Mouse (Mus musculus): ENCODE measurements around the gene Stard8. TPM values are rescaled to one million over a fixed set of nuclear protein-coding genes. Genes with fewer than 3 reads are reported as not detected.
"Not testable (repeated sequence)": the region's sequence is repeated elsewhere in the genome, so short reads cannot be mapped to it uniquely, and the experiment has no call there.

Gene Stard8
- polyA plus RNA-seq, 1 experiment: 24.5 TPM

DNA sequence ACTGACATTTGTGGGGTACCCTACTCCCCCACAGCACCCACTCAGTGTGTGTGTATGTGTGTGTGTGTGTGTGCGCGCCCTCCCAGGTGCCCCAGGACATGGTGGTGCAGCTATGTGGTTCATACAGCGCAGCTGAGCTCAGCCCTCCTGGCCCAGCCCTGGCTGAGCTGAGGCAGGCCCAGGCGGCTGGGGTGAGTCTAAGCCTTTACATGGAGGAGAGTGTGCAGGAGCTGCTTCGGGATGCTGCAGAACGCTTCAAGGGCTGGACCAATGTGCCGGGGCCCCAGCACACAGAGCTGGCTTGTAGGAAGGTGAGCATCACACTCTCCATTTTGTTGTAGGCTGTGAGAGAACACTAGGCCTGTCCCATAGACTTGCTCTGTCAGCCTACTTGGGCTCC is 68.1 kb downstream of the Stard8 start:
- H3K27me3 ChIP-seq (ENCODE audit: control insufficient read depth, insufficient read depth, low read length, poor library complexity, severe bottlenecking): no peaks in the 10 kb centered on the region
- H3K4me3 ChIP-seq (ENCODE audit: low read depth, low read length): no peak overlapping the region
- no peak overlapping the region for H3K27ac ChIP-seq (ENCODE audit: insufficient read depth, low read length)
- H3K4me1 ChIP-seq (ENCODE audit: control insufficient read depth, insufficient read depth, low read length): no peaks in the 10 kb centered on the region
- H3K9me3 ChIP-seq (replicated peaks; ENCODE audit: control insufficient read depth, insufficient read depth, low read length, poor library complexity, severe bottlenecking): no peaks in the 10 kb centered on the region
- TF ChIP-seq CTCF (IDR thresholded peaks at IDR 0.05; ENCODE audit: low read depth, low read length) (no peak), POLR2A (IDR thresholded peaks at IDR 0.05; ENCODE audit: insufficient read depth, low read length) (no peak), EP300 (IDR thresholded peaks at IDR 0.05; ENCODE audit: insufficient read depth, low read depth, low read length) (no peak)
- H3K36me3 ChIP-seq (ENCODE audit: control insufficient read depth, insufficient read depth, low read length, poor library complexity, severe bottlenecking): no peaks in the 10 kb centered on the region
- H3K9ac ChIP-seq (ENCODE audit: low read depth, poor library complexity, severe bottlenecking): no peak overlapping the region

DNA sequence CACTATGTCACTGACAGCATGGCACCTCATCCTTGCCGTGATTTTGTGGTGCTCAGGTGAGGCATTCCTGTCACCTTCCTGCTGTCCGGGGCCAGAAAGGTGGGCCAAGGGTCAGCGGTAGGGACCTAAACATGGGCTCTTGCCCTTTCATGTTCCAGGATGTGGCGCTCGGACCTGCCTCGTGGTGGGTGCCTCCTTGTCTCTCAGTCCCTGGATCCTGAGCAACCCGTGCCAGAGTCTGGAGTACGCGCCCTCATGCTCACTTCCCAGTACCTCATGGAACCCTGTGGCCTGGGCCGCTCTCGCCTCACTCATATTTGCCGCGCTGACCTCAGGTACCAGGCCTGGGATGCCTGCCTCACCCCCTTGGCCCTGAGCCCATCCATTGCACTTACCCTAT is 69.5 kb downstream of the Stard8 start:
- Histone ChIP-seq H3K4me1 (ENCODE audit: control insufficient read depth, insufficient read depth, low read length) (no peaks in the 10 kb centered on the region), H3K9me3 (replicated peaks; ENCODE audit: control insufficient read depth, insufficient read depth, low read length, poor library complexity, severe bottlenecking) (no peaks in the 10 kb centered on the region), H3K27ac (ENCODE audit: insufficient read depth, low read length) (no peak overlapping the region), H3K9ac (ENCODE audit: low read depth, poor library complexity, severe bottlenecking) (no peak overlapping the region), H3K27me3 (ENCODE audit: control insufficient read depth, insufficient read depth, low read length, poor library complexity, severe bottlenecking) (no peaks in the 10 kb centered on the region), H3K36me3 (ENCODE audit: control insufficient read depth, insufficient read depth, low read length, poor library complexity, severe bottlenecking) (no peaks in the 10 kb centered on the region), H3K4me3 (ENCODE audit: low read depth, low read length) (no peak overlapping the region)
- TF ChIP-seq EP300 (IDR thresholded peaks at IDR 0.05; ENCODE audit: insufficient read depth, low read depth, low read length) (no peak), CTCF (IDR thresholded peaks at IDR 0.05; ENCODE audit: low read depth, low read length) (no peak), POLR2A (IDR thresholded peaks at IDR 0.05; ENCODE audit: insufficient read depth, low read length) (no peak)

DNA sequence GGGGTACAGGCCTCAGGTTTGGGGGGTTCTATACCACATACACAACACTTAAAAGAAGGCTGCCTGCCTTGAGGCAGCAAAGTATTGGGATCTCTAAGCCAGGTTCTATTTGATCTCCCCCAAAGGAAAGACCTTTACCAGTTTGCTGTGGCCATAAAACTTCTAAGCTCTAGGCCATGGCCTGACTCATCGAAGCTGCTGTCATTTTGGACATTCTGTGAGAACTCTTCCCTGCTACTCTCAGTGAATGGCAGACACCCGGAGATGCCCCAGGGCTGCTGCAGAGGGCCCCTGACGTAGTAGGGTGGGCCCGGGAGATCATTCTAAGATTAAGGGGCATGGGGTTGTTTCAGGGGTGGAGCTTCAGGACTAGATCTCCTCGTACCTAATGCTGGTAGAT is 72.1 kb downstream of the Stard8 start:
- Histone ChIP-seq H3K9me3 (replicated peaks; ENCODE audit: control insufficient read depth, insufficient read depth, low read length, poor library complexity, severe bottlenecking) (no peaks in the 10 kb centered on the region), H3K27ac (ENCODE audit: insufficient read depth, low read length) (no peak overlapping the region), H3K4me3 (ENCODE audit: low read depth, low read length) (no peak overlapping the region), H3K4me1 (ENCODE audit: control insufficient read depth, insufficient read depth, low read length) (no peaks in the 10 kb centered on the region), H3K36me3 (ENCODE audit: control insufficient read depth, insufficient read depth, low read length, poor library complexity, severe bottlenecking) (no peaks in the 10 kb centered on the region), H3K27me3 (ENCODE audit: control insufficient read depth, insufficient read depth, low read length, poor library complexity, severe bottlenecking) (no peaks in the 10 kb centered on the region), H3K9ac (ENCODE audit: low read depth, poor library complexity, severe bottlenecking) (no peak overlapping the region)
- TF ChIP-seq CTCF (IDR thresholded peaks at IDR 0.05; ENCODE audit: low read depth, low read length): no peak
- no peak for TF ChIP-seq POLR2A (IDR thresholded peaks at IDR 0.05; ENCODE audit: insufficient read depth, low read length)
- no peak for TF ChIP-seq EP300 (IDR thresholded peaks at IDR 0.05; ENCODE audit: insufficient read depth, low read depth, low read length)

DNA sequence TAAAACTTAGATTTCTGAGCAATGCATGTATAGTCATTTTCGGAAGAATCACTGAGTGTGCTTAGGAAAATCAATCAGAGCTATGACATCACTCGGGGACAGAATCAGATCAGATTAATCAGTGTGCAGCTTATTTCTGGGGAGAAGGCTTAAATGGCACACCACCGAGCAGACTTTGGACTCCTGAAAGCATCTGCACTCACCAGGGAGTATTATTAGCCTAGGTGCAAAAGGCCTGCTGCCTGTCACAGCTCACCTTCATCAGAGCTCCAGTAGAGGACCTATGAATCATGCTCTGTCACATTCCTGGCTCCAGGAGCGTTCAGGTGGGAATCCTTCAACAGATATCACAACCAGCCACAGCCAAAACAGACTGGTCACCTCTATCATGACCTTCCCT is 73.4 kb downstream of the Stard8 start:
- no peak for TF ChIP-seq EP300 (IDR thresholded peaks at IDR 0.05; ENCODE audit: insufficient read depth, low read depth, low read length)
- no peak for TF ChIP-seq CTCF (IDR thresholded peaks at IDR 0.05; ENCODE audit: low read depth, low read length)
- no peak for TF ChIP-seq POLR2A (IDR thresholded peaks at IDR 0.05; ENCODE audit: insufficient read depth, low read length)
- H3K9ac ChIP-seq (ENCODE audit: low read depth, poor library complexity, severe bottlenecking): no peak overlapping the region
- H3K27ac ChIP-seq (ENCODE audit: insufficient read depth, low read length): no peak overlapping the region
- no peaks in the 10 kb centered on the region for H3K9me3 ChIP-seq (replicated peaks; ENCODE audit: control insufficient read depth, insufficient read depth, low read length, poor library complexity, severe bottlenecking)
- H3K4me1 ChIP-seq (ENCODE audit: control insufficient read depth, insufficient read depth, low read length): no peaks in the 10 kb centered on the region
- no peaks in the 10 kb centered on the region for H3K36me3 ChIP-seq (ENCODE audit: control insufficient read depth, insufficient read depth, low read length, poor library complexity, severe bottlenecking)
- no peaks in the 10 kb centered on the region for H3K27me3 ChIP-seq (ENCODE audit: control insufficient read depth, insufficient read depth, low read length, poor library complexity, severe bottlenecking)
- H3K4me3 ChIP-seq (ENCODE audit: low read depth, low read length): no peak overlapping the region

DNA sequence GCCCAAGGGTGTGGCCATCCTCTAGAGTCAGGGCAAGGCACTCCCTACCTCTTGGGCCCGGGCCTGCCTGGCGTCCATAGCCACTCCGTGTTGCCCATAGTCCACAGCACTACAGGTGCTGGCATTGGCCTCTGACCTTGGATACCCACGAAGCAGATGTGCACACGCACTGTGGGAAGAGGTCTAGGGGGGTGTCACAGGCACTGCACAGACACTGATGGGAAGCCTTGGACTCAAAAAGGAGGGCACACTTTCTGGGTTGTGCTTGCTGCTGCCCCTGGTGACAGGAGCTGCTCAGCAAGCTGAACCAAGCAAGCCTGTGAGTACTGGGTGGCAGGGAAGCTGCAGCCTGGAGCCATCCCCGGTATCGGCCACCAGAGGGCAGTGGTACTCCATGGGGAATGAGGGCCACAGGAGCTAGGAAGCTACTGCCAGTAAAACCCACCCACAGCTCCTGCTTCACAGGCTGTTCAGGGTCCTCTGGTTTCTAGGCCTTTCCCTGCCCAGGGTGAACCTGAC is 75.4 kb downstream of the Stard8 start:
- H3K27me3 ChIP-seq (ENCODE audit: control insufficient read depth, insufficient read depth, low read length, poor library complexity, severe bottlenecking); H3K36me3 ChIP-seq (ENCODE audit: control insufficient read depth, insufficient read depth, low read length, poor library complexity, severe bottlenecking); H3K27ac ChIP-seq (ENCODE audit: insufficient read depth, low read length); H3K4me1 ChIP-seq (ENCODE audit: control insufficient read depth, insufficient read depth, low read length); H3K9ac ChIP-seq (ENCODE audit: low read depth, poor library complexity, severe bottlenecking); H3K4me3 ChIP-seq (ENCODE audit: low read depth, low read length); H3K9me3 ChIP-seq (replicated peaks; ENCODE audit: control insufficient read depth, insufficient read depth, low read length, poor library complexity, severe bottlenecking): not testable (repeated sequence)

DNA sequence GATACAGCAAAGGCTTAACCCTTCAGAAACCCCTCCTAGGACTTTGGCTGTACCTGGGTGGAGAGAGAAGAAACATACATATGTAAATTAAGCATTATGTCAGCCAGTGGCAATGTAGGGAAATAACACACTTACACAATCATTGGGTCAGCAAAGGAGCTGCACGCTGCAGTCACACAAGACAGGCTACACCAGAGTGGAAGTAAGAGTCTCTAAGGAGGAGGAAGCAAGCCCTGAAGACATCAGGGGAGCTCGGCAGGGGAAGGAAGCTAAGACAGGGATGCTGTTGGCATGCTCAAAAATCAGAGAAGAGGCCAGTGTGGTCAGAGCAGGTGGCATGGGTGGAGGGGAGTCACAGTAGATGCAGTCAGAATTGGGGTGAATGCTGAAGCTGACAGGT is 89.7 kb downstream of the Stard8 start:
- TF ChIP-seq EP300 (IDR thresholded peaks at IDR 0.05; ENCODE audit: insufficient read depth, low read depth, low read length) (no peak), CTCF (IDR thresholded peaks at IDR 0.05; ENCODE audit: low read depth, low read length) (no peak), POLR2A (IDR thresholded peaks at IDR 0.05; ENCODE audit: insufficient read depth, low read length) (no peak)
- Histone ChIP-seq H3K27ac (ENCODE audit: insufficient read depth, low read length) (no peak overlapping the region), H3K9ac (ENCODE audit: low read depth, poor library complexity, severe bottlenecking) (no peak overlapping the region), H3K27me3 (ENCODE audit: control insufficient read depth, insufficient read depth, low read length, poor library complexity, severe bottlenecking) (no peaks in the 10 kb centered on the region), H3K4me3 (ENCODE audit: low read depth, low read length) (no peak overlapping the region), H3K4me1 (ENCODE audit: control insufficient read depth, insufficient read depth, low read length) (no peaks in the 10 kb centered on the region), H3K9me3 (replicated peaks; ENCODE audit: control insufficient read depth, insufficient read depth, low read length, poor library complexity, severe bottlenecking) (no peaks in the 10 kb centered on the region), H3K36me3 (ENCODE audit: control insufficient read depth, insufficient read depth, low read length, poor library complexity, severe bottlenecking) (no peaks in the 10 kb centered on the region)

DNA sequence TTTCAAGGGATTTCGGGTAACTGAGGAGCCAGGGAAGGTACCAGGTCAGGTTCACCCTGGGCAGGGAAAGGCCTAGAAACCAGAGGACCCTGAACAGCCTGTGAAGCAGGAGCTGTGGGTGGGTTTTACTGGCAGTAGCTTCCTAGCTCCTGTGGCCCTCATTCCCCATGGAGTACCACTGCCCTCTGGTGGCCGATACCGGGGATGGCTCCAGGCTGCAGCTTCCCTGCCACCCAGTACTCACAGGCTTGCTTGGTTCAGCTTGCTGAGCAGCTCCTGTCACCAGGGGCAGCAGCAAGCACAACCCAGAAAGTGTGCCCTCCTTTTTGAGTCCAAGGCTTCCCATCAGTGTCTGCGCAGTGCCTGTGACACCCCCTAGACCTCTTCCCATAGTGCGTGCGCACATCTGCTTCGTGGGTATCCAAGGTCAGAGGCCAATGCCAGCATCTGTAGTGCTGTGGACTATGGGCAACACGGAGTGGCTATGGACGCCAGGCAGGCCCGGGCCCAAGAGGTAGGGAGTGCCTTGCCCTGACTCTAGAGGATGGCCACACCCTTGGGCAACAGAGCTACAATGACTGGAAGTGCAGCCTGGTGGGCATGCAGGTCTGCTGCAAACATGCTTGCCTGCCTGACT is 108.2 kb downstream of the Stard8 start:
- not testable (repeated sequence) for H3K9ac ChIP-seq (ENCODE audit: low read depth, poor library complexity, severe bottlenecking)

More for the DNA sequence above, 108.2 kb downstream of the Stard8 start:
- H3K27me3 ChIP-seq (ENCODE audit: control insufficient read depth, insufficient read depth, low read length, poor library complexity, severe bottlenecking); H3K4me3 ChIP-seq (ENCODE audit: low read depth, low read length); H3K27ac ChIP-seq (ENCODE audit: insufficient read depth, low read length); H3K4me1 ChIP-seq (ENCODE audit: control insufficient read depth, insufficient read depth, low read length); H3K36me3 ChIP-seq (ENCODE audit: control insufficient read depth, insufficient read depth, low read length, poor library complexity, severe bottlenecking); H3K9me3 ChIP-seq (replicated peaks; ENCODE audit: control insufficient read depth, insufficient read depth, low read length, poor library complexity, severe bottlenecking): not testable (repeated sequence)
